Mouse (Mus musculus) cerebellum, adult 11 months (tissue): ENCODE measurements at regions not wholly inside any gene's neighbourhood (a gene's known extent, or its start where the extent isn't known, plus 50 kb on each side); places are given as distances from the start of the nearest gene placed in this dataset.
"Not testable (repeated sequence)": the region's sequence is repeated elsewhere in the genome, so short reads cannot be mapped to it uniquely, and the experiment has no call there.

Experiments
- DNase-seq: peaks from one replicate; pipeline ENCODE4 v3.0.0; 2022

DNA sequence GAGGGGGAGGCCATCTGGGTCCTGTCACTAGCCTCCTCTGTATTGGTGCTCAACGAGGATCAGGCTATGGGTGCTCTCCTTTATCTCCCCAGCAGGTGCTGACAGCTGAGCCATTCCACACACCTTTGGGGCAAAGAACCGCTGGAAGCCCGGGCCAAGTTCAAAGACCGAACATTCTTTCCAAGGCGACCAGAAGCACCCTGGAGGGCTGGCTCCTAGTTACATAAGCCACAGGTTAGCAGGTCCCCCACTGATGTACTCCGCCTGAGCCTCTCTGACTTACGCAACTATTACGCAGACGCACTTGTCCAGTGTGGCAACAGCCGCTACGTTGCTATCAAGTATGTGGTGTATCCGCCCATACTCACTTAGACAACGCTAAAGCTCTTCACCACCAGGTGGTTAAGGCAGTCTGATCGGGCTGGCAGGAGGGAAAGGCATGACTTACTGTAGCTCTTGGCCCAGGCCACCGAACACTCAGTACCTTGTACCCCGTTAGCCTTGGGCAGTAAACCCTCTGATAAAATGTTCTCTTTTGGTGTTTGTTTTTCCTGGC is 69.2 kb downstream of the Gm33543 start:
- DNase-seq: no peak

DNA sequence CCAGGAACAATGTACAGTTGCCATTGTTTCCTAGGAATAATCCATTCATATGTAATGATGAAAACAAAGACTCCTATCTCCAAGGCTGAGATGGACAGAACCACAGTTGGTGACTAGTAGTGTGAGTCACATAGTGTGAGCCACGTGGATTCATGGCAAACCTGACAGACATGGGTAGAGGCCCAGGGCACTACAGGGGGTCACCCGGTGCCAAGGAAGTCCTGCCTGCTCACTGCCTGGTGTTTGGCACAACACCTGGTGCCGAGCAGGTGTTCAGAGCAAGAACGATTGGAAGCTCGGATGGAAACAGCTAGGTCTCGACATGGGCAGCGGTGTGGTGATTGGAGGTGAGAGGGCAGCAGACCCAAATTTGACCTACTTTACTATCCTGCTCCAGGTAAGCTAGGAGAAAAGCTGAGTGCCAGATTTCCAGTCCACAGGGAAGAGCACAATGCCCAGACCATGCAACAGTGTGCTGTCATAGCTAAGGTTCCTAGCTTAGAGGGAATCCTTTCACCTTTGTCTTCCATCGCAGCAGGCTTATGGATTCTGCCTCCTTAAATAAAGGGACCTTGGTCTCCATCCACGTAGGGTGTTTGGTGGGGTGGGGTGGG is 69.8 kb downstream of the Gm33543 start:
- peak; percentile 69 for DNase-seq

DNA sequence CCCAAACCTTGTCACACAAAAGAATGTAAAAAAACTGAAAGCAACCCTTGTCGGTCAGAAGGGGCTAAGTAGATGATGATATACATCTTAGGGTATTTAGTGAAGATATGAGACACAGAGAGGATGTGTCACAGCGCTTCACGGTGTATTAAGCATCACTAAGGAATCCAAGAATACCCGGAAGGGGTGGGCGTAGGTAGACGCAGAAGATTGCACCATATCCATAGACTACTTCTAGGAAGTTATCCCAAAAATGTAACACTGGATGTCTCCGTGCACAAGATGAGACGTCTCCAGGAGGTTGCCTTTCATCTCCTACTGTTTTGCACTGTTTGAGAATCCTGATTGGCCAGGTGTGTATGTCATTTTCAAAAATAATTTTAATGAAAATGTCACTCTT is 73.8 kb downstream of the Gm33543 start:
- no peak for DNase-seq

DNA sequence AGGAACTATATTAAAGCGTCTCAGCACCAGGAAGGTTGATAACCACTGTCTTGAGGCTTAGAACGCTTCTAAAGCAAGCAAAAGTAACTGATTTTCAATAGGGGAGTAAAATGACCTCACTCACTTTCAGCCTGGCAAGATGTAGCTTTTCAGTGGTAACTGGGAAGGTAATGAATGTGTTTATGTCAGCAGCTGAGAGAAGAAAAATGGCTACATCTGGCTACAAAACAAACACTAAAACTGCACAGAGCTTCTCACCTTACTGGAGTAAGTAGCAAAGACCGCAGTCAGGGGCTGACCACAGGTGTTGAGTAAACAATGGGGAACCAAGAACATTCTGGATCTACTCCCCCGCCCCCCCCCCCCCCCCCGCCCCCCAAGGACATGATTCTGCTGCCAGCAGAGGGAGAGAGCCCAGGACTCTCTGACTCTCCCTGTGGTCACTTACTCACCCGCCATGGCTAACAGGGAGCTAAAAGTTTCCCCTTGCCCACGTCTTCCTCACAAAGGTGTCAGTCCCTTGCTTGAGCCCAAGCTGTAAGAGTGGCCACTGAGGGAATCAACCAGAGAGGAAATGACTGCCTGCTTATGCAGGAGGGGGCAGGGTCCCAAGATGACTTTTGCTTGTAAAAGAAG is 75.1 kb downstream of the Gm33543 start:
- DNase-seq: no peak

DNA sequence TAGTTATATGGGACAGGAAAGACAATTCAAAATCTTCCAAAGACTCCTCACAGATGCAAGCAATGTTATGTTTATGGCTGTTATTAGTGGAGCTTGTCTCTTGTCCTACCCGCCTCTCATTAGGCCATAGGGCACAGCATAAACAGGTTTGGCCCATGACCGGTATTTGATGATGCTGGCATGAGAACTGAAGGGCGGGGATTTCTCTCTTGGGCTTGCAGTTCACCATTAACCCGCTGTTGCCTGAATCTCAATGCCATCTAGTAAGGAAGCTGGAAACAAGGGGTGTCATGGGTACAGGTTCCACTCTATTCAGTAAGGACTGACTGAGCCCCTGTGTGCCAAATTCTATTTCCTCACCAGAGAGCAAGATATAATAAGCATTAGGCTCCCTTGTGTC is 78.6 kb downstream of the Gm33543 start:
- no peak for DNase-seq

DNA sequence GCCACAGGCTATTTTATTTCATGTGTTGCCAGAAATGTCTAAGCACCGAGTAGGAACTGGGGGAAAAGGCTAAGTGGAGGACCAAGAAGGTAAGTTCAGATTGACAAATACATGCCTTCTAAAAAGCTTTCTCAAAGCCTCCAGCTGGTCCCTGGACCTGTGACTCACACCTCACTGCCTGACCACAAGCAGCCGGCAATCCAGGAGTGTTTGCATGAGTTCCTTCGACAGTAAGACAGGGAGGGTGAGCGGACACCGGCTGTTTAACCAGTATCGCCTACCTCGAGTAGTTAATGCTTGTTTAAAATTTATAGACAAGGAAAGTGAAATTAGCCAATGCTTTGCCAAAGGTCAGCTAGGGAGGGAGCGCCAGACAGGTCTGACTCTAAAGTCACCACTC is 80.1 kb downstream of the Gm33543 start:
- no peak for DNase-seq

DNA sequence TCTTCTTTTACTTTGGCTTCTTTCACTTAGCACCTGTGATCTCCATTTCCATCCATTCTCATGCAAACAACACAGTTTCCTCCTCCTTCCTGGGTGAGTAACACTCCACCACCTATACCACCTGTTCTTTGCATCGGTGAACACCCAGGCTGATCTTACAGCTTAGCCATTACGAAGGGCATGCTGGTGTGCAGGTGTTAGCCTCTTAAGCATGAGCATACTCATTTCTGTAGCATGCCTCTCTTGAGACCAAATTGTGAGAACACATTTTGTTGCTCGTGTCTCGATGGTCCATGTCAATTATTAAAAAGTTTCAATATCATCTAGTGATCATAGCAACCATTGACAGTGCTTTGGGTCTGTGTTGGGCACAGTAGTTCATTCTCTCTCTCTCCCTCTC is 80.8 kb downstream of the Gm33543 start:
- DNase-seq: no peak

DNA sequence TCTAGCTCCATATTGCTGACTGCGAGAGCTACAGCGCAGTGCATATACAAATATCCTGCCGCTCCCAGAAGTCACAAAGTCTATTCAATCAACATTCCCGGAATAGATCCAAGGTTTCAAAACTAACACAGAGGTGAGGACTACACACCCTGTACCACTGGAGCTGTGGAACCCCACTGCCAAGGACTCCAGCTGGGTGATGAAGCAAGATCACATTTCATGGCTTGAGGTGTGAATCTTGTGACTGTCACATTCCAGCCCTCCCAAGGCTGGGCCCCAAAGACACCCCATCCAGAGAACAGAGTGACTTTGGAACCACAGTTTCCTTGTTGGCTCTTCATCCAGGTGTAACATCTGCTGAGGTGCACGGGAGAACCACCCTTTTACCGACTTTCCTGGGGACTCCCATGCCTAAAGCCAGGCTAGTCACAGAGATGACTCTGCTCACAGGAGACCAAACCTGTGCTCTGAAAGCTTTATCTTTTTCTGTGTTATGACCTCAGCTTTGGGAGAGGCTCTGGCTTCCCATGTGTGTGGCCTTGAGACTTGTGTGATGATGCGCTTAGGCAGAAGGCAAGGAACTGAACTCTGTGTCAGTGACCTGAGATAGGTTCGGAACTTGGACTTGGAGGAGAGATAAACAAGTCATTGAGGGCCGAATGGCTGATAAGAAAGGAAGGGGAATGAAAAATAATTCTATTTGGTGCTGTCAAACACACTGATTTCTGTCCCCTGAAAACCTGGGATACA is 82.4 kb downstream of the Gm33543 start:
- DNase-seq: no peak

DNA sequence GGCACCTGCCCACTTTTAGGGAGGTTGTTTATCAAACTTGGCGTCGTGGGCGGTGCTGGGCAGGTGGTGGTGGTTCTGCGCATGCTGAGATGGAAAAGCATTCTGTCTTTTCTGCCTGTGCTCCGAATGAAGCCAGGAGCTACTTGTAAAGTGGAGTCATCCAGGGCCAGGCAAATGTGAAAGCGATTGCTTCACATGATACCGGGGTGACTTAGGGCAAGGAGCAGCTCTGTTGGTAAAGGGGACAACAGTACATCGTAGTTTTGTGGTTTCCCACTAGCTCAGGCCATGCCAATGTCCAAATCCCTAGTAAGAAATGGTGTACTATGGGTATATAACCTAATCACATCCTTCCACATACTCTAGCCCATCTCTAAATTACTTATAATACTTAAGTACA is 84.5 kb downstream of the Gm33543 start:
- no peak for DNase-seq

DNA sequence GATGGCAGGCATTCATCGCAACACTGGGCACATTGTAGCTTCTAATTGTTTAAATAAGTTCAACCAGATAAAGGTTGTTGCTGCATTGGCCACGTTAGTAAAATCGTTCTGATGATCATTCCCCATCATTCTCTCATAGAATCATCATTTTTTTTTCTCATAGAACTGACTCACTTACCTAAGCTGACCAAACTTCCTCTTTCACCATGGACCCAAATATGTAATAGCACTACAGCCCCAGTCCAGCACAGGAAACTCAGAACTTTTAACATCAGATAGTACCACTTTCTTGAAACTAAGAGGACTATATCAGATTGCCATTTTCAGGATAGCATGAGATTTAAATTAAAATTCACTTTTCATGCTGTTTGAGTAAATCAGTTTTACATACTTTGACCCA is 82.2 kb upstream of the Anapc15-ps start:
- DNase-seq: no peak

DNA sequence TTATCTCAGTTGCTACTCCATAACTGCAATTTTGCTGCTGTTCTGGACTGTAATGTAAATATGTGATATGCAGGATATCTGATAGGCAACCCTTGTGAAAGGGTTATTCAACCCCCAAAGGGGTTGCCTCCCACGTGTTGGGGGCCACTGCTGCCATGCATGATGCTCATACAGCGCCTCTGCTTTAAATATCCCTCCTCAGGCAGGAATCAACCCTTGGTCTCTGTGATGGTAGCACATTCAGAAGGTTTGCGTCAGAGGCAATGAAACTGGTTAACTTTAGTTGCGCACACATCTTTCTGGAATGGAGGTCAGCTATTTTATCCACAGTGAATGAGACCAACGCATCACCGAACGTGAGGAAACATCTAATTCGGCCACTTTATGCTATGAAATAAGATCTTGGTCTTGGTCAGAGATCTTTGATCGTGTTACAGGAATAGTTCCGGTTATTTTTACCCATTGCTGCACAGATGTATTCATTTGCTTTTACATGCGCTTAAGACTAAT is 80.2 kb upstream of the Anapc15-ps start:
- DNase-seq: no peak

DNA sequence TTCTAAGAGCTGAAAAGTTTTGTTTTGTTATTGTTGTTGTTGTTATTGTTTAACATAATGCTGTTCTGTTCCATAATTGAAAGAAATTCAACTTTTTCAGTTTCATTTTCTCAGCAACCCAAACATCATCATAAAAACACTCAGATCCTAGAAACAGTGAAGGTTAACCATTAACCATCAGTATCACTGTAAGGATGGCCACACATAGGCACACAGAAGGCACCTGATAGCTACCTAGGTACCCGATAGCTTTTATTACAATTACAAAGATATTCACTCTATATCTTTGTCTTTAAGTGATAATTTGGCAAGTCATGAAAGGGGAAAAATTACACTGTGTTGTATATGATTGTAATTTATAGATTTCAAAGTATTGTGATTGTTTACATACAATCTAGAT is 75.1 kb upstream of the Anapc15-ps start:
- DNase-seq: no peak

DNA sequence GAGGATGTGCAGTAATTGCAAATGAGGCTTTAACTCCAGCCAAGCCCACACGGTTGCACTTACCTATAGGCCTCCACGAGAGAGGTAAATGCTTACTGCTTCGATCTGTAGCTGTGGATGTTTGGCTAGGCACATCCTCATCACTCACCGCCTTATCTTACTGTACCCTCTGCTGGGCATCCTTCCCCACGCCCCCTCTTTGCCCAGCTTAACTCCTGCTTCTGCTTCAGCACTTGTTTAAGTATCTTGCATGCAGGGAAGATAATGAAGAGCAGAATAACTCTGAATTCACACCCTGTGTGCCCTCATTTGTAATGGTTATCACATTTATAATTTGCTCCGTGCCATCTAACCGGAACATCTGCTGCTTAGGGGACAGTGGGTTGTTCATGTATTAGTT is 74.7 kb upstream of the Anapc15-ps start:
- no peak for DNase-seq

DNA sequence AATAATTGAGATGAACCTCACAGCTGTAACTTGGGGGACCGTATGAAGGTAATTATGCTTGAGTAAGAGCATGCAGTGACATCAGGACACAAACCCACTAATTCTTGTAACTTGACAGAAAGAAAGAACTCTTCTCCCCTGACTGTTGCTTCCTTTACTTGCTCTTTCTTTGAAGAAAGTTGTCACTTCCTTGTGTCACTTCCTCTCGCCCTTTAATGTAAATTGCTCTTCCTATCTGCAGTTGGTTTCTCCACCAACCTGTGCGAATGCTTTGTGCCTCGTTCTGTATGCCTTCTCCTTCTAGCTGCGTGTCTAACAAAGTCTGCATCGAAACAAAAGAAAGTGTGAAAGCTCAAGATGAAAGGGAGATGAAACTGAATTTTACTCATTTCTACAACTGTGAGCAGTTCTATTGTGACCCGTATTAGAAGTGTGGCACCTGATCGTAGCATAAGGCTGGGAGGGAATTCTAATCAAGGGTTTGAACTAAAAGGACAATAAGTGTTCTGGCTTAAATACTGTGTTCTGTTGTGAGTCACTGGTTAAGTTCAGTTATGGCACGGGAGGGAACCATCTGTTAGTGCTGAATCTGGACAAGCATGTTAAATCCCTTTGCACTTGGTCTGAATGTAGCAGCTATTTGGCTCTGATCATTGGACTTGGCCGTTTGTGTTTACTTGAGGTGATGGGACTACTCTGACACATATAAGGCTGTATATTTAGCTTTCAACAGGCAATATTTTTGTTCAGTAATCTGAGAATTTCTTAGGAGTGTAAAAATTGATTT is 72.8 kb upstream of the Anapc15-ps start:
- DNase-seq: no peak

DNA sequence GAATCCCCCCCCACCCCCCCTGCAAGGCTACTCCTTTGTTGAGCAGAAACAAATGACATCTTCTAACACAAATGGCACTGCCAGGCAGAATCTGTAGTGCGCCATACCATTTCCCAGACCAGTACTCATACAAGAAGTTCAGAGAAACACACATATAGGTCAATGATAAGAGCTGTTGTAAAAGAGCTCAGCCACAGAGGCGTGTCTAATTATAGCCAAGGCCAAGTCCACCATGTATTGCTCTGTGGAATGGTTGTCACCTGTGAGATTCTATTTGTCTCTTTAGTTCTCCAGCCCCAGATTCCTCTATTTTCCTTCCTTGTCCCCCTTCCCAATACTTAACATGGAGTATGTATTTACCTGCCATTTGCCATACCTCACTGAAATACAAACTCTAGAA is 72.0 kb upstream of the Anapc15-ps start:
- DNase-seq: no peak

DNA sequence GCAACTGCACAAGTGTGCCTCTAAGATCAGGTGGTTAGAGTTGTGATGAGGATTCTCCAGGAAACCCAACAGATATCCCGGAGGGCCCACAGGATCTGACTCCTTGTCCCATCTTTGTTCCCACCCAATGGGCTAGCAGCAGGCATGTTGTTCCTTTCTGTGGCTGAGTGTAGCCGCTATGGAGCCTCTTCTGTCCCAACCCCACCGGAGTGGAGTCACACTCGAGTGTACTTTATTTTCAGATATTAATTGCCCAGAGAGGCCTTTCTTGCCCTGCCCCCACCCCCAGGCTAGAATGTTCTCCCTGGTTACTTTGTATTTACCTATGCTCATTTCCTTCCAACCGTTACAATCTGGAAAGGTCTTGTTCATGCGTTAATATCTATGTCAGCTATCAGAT is 70.4 kb upstream of the Anapc15-ps start:
- DNase-seq: no peak

DNA sequence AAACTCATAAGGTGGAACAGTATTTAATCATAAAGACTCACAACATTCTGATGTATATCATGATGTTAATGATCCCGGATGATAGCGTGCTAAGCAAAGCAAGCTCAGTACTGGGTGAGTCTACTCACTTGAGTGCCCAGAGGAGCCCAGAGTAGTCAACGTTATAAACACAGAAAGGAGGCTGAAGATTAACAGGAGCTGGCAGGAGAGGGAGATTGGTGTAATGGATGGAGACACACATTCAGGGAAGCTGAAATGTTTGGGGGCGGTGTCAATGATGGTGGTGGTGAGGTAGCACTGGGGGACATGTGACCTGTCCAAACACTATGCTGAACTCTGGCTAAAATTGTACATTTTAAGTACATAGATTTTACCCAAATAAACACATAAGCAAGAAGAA is 66.2 kb upstream of the Anapc15-ps start:
- DNase-seq: no peak

DNA sequence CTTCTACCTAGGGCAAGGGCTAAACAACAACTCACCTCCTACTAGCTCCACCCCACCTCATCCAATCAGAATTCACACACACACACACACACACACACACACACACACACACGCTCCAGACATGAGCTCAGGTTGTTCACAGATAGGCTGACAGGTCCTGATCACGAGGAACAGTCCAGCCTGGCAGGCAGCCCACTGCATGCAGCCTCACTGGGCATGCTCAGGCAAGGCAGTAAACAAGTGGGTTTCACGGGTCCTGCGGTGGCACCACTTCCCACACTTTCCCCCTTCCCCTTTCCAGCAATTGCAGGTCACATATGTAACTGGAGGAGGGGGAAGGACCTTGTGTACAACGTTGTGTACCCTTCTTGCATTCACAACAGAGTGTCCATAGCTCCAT is 63.5 kb upstream of the Anapc15-ps start:
- not testable (repeated sequence) for DNase-seq

DNA sequence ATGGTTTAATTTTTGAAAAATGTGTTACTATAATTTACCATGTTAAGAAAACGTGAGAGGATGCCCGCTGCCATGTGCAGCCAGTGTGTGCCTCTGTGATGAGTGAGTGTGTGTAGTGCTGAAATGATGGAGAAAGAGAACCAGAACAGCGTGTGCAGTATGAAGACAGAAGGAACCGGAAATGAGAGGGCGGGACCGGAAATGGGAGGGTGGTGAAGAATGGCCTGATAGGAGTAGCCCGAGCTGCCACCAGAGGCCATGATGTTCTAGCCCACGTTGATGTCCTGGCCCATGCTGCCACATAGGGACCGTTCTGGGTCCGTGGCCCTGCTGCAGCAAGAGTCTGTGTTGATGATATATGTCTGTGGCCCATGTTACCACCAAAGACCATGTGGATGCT is 57.8 kb upstream of the Anapc15-ps start:
- DNase-seq: no peak

DNA sequence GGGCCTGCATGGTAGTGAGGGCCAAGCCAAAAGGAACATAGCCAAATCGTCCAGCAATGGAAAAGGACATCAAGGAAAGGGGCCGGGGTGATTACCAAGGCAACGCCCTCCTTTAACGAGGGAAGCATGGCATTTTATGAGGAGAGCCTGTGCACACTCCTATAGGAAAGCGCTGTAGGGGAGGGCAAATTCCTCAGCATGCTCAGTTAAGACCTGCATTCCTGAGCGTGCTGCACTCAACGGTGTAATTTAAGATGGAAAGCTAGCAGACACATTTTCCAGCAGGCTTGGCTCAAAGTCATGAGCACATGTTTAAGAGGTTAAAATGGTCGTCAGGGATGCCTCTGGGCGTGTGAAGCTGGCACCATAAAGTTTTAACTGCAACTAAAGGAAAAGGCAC is 56.6 kb upstream of the Anapc15-ps start:
- no peak for DNase-seq

DNA sequence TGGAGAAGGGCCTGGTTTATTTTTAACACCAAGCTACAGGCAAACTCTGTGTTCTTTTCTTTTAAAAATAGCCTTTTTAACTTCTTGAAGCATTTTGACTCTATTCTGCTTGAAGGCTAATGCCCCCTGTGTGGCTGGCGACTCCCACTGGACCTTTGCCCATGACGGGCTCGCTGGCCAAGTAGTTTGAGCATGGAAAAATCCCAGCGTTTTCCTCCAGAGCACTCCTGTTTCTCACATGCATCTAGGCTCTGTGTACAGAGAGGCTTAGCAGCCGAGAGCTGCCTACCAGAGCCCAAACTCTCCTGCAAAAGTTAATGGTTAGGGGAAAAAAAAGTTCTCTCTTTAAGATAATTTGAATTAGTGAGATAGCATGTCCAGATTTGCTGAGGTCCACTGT is 52.7 kb upstream of the Anapc15-ps start:
- DNase-seq: peak; percentile 65

DNA sequence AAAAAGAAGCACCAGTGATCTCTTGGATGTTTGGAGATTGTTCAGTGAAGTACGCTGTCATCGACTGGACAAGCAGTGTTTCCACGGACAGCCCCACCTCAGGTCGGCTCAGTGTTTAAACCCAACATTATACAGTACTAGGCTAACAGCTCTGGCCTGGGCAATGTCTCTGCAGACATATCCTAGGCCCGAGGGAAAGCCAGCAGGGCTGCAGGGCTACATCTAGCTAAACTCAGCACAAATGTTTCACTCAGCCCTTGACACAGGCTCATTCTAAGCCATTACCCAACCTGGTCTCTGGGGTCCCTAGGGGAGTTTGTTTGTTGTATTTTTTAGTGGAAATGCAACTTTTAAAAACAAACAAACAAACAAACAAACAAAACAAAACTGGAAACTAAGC is 52.1 kb upstream of the Anapc15-ps start:
- no peak for DNase-seq
